Mouse (Mus musculus) cerebellum, adult 18-20 months (tissue): ENCODE results near the gene Fev.

Experiments used
- DNase-seq, 2 experiments: peaks; one replicate each; pipeline ENCODE4 v3.0.0; 2021

Gene Fev

DNA sequence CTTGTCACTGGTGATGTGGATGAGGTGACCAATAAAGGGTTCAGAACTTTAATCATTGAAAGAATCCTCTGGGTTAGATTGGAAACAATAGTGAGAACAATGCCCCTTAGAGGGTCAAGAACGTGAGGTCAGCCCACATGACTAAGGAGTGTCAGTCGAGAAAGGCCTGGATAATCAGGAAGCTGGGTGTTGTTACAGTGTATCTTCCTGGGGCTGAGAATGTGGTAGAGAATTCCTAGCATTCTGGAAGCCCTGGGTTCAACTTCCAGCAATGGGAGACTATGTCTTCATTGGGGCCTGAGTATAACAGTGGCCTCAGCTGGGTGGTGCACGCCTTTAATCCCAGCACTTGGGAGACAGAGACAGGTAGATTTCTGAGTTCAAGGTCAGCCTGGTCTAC is 8.0 kb downstream of the Fev start:
- DNase-seq: no peak

DNA sequence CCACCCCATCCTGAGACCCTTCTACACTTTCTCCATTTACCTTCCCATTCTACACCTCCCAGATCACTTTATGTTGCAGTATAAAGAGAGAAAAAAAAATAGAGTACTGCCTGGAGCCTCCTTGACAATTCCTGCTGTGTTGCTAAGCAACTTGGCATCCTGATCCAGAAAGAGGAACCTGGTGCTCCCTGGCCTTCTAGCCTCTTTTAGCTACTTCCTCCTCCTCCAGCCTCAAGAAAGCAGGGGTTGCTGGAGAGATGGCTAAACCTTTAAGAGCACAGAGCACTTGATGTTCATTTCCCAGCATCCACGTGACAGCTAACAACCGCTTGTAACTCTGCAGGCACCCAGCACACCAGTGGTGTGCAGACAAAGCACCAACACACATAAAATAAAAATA is 13.0 kb downstream of the Fev start:
- DNase-seq: no peak

DNA sequence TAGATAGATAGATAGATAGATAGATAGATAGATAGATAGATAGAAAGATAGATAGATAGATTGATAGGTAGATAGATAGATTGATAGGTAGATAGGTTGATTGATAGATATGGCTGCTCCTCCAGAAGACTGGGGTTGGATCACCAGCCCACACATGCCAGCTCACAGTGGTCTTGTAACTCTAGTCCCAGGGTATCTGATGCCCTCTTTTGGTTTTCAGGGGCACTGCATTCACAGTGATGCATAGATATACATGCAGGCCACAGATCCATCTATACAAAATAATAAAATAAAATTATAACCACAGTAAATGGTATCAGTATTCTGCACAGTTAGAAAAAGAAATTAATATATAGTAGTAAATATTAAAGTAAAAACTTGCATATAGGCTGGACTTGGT is 23.4 kb downstream of the Fev start:
- no peak for DNase-seq

DNA sequence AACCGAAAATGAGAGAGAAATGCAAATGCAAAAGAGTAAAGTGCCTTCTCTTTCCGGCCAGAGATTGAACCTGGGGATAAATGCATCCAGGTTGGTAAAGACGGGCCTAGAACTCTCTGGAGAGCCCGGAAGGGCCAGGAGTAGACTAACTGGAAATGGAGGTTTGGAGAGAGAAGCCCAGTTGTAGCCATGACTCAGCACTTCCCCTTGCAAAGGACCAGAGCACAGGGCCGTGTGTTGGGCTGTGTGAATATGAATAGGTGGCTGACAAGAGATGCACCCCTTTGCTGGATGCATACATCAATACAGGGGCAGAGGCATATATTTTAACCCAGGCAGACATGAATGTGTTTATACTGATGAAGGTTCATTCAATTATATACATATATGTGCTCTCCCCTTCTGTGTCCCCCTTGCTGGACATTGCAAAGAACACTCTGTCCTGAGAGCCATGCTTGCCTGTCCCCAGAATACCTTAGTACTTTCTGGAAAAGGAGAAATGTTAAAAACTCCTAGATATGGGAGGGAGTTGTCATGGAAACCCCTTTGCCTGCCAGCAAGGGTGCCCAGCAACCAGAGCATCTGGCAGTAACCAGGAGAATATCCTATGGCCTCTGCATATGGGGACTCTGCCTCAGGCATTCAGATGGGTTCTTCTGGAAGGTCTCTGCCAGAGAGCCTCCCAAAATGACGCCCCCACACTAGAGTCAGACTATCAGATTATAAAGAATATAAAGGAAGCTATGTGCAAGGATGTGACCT is 25.8 kb downstream of the Fev start:
- DNase-seq: peak in 1 of 2 experiments; percentile 23

DNA sequence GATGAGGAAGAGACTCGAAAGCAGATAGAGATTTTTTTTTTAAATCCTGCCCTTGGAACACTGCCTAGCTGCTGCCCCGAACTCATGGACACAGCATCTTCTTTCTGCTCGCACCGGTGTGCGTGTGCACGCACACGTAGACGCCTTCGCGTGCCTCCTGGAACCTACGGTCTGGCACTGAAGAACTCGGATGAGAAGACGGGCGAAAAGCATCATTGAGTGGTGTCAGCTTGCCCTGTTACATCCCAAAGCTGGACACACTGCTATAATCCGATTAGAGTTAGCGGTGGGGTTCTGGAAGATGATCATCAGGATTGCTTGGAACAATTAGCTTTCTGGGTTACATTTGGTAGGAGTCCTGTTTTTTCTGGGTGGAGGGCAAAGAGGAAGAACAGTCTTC is 26.4 kb downstream of the Fev start:
- no peak for DNase-seq

DNA sequence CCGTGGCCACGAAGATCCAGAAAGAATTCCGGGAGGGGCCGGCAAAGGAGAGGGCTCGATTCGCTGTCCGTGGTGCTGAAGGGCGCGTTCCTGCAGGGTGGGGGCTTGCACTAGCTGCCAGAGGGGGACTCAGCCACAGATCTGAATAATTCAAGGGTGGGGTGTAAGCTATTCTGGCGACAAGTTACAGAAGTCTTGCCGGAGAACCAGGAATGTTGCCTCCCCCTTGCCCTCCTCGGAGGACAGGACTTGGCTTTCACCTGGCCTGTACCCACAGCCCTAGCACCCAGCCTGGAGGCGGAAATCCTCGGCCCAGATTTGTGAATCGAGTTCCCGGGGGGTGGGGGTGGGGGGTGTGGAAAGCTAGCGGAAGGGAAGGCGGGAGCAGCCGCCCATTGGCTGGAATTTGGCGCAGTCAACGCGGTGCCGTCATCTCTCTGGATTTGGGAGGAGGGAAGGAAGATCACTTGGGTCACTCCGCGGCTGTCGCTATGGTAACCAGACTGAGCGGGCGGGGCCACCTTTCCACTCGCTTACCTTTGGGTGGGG is 27.0 kb downstream of the Fev start:
- peak; percentile 96 to 99 for DNase-seq

DNA sequence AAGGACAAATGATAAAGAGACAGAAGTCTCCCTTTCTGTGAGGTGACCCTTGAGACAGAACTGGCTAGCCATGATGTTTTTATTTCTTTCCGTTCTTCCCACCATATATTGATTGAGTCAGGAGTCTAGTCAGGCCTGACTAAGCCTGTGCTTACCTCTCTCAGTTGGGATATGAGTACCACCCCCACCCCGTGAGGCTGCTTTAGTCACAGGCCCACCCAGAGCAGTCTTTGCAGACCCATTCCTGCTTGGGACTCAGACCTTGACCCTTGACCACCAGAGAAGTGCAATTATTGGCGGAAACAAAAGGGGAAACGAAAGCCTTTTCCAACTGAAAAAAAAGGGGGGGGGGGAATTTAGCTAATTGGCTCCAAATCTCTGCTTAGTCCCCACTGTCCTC is 27.5 kb downstream of the Fev start:
- peak; percentile 23 to 39 for DNase-seq

DNA sequence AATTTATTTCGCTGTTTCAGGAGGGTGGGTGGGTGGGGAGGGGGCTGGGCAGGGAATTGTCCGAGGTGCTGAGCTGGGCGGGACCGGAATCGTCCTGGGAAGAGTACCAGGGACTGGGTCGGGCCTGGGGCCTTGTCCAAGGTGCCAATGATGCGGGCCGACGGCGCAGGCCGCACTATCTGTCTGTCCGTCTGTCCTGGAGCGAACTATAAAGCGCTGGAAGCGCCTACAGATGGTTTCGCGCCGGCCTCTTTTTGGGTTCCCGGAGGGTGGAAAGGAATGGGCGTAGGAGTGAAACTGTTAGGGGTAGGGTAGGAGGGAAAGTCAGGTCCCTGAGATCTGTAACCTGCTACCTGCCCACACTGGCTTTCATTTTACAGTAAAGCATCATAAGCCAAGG is 28.0 kb downstream of the Fev start:
- DNase-seq: peak; percentile 20 to 46

DNA sequence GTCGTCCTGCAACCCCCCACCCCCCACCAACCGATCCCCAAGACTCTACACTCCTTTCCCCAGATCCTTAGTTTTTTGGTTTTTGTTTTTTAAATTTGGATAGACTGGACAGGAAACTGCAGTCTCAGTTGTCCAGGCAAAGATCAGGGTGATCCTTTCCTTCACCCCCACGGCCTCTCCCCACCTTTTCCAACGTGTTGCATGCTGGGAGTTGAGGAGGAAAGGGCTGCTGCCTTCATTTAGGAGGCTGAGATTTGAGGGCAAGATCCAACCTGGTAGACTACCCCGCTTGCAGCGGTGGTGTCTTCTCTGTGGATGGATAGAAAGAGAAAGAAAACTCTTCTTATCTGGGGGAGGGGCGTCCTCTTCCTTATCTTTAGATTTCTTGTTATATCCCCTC is 28.4 kb downstream of the Fev start:
- peak; percentile 41 to 64 for DNase-seq

DNA sequence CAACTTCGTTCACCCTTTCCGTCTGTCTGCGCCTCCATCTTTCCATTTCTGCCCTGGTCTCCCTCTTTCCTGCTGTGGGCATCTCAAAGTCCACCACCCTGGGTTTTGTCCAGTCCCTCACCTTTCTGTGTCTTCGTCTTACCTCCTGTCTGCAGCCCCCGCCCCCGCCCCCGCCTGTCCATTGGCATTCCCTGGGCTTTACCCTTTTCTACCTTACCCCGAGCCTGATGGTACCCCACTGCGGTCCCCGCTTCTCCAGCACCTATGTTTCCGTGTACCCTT is 28.8 kb downstream of the Fev start:
- DNase-seq: peak; percentile 13 to 28

DNA sequence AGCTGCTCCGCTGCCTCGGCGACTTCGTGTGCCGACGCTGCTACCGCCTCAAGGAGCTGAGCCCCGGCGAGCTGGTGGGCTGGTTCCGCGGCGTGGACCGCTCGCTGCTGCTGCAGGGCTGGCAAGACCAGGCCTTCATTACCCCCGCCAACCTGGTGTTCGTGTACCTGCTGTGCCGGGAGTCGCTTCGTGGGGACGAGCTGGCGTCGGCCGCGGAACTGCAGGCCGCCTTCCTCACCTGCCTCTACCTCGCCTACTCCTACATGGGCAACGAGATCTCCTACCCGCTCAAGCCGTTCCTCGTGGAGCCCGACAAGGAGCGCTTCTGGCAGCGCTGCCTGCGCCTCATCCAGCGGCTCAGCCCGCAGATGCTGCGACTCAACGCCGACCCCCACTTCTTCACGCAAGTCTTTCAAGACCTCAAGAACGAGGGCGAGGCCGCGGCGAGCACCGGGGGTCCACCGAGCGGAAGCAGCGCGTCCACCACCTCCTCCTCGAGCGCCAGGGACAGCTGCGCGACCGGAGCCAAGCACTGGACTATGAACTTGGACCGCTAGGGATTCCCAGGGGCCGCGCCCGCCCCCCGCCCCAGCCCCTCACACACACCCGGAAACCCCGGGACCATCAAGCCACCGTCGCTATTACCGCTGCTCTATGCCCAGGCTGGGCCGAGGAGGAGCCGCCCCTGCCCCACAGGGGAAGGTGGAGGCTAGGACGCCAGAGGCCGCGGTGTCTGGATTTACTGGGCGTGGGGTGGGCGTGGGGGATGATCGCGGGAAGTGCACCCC is 29.4 kb downstream of the Fev start:
- DNase-seq: peak; percentile 46 to 64

DNA sequence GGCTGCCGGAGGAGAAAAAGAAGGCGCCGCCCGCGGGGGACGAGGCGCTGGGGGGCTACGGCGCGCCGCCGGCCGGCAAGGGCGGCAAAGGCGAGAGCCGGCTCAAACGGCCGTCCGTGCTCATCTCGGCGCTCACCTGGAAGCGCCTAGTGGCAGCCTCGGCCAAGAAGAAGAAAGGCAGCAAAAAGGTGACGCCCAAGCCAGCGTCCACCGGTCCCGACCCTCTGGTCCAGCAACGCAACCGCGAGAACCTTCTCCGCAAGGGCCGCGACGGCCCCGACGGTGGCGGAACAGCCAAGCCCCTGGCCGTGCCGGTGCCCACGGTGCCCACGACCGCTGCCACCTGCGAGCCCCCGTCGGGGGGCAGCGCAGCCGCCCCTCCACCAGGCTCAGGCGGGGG is 30.1 kb downstream of the Fev start:
- peak in 1 of 2 experiments; percentile 40 for DNase-seq

DNA sequence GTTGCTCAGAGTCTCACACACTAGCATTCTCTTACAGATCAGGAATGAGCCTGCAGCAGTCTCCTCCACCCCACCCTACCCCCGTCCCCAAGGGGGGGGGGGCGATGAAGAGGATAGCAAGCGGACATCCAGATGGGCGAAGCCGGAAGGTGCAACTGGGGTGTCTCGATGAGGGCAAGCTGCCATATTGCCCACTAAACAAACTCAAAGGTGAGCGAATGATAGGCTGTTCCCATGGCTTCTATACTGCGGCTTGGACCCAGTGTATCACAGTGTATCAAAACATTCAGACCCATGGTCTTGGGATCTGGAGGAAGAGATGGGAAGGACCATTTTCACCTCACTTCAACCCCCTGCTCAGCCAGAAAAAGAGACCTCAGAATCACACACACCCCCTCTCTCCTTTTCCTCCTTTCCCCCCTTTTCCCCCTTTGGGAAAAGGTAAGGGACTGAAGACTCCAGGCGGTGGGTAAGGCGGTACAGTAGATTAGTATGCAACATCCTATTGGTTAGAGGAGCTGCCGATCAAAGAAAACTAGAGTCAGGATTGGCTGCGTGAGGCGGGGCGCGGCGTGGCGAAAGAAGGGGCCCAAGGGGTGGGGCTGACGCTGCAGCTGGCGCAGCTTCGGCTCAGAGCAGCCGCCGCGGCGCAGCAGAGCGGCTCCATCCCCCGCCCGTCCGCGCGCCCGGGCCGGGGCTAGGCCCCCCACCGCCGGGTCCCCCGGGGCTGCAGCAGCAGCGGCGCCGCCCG is 30.7 kb downstream of the Fev start, which contains the start of gene Cdk5r2:
Cdk5r2 (plus strand) TSS at position 629 of the 751 bp plus-strand sequence.
- DNase-seq: peak; percentile 95 to 96

DNA sequence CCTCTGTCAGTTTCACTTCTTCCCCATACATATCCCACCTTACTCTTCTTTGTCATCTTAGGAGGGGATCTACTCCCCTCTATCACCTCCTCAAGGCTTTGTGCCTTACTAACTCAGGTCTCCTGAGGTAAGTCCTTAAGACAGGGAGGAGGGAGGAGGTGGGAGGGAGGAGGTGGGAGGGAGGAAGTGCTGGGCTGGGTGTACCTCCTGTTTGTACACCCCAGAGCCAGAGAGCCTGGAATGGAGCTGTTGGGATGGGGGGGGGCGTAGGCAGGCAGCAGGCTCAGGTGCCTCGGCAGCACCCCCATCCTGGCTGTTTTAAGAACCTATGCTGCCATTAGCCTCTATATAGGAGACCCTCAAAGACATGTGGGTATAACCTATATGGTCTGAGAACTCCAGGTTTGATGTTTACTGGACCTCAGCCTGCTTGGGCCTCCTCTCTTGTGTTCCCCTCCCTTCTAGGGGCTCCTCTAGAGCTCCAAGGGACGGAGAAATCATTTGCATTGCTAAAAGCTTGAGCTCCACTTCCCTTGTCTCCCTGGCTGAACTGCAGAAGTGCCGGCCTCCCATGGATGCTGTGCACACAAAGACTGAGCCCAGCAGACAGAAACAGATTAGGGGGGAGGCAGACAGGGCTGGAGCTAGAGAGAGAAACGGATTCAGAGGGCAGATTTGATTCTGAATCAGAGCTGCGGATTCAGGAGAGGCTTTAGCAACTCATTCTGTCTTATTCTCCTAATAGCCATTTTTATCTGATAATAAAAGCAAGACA is 34.0 kb downstream of the Fev start:
- DNase-seq: no peak

DNA sequence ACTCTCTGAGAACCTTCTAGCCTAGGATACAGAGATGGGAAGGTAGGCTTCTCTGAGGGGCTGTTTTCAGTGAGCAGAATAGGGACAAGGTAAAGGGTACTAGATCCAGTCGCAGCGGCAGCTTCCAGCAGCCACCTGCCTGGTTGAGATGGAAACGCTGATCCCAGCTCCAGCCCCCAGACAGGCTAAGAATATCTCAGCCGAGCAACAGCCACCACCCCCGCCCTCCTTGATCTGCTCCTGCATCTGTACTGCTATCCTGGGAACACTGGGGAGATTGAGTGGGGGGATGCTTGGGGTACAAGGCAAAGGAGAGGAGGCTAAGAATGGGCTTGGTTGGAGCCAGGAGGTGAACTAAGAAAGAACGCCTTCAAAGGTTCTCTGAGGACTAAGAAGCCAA is 35.0 kb downstream of the Fev start:
- DNase-seq: no peak

DNA sequence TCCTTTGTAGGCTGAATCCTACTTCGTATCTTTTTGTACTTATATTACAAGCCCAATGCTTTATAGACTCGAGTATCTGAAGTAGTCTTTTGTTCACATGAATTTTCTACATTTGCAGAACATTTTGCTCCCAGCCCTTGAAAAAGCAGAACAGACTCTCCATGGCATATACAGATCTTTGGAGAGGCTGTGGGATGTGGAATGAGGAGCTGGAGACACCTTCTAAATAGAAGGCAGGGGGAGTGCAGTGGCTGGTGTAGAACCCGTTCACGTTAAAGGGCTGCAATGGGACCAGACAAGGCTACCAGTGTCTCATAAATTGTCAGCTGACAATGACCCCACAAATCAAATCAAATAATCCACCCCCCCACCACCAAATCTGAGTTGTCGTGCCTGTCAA is 36.3 kb downstream of the Fev start:
- no peak for DNase-seq

DNA sequence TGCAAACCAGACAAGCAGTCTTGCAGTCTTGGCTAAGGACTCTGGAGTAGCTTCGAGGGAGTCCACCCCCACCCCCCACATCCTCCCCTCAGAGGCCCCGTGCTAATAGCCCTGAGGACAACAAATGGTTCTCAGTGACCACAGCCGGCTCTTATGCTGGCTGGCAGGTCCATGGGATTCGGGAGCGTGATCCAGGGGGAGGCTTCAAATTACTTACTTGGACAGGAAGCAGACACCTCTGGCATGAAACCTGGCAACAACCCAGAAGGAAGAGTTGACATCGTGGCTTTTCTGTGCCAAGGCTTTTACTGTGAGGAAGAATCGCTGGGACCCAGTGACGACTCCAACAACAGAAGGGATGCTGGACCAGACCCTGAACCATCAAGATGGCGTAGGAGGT is 38.9 kb downstream of the Fev start:
- DNase-seq: no peak

DNA sequence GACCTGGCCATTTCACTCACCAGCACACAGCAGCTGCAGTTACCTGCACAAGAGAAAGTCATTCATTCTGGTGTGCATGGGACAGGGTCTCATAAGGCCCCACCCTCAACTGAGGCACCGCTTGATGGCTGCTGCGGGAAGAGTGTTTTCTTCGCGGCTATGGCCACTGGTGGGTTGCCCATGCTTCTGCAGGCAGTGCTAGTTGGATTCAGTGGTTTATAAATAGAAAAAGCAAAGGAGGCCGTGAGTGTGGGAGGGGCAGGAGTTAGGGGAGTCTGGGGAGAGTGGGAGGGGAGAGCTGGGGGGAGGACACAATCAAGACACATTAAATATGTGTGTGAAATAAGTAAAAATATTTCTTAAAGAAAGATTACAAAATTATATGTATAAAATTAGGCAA is 42.1 kb downstream of the Fev start:
- no peak for DNase-seq

DNA sequence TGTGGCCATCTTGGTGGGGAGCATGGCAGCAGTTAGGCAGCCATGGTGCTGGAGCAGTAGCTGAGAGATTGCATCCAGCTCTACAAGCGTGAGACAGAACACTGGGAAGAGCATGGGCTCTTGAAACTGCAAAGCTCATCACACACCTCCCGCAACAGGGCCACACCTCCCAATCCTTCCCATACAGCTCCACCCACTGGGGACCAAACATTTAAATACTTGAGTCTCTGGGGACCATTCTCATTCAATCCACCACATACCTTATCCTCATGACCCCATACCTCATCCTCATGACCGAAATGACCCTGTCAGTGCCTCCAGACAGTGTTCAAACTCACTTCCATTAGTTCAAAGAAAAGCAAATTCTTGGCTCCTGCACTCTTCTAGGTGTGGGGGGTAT is 52.0 kb downstream of the Fev start:
- no peak for DNase-seq
